Mouse (Mus musculus): Measurements from ENCODE around the gene Grhl1.

GRCm38 (mm10) chr12:24632404-24632803, 60.3 kb downstream of the Grhl1 start:
- no peak for TF ChIP-seq CTCF (IDR thresholded peaks at IDR 0.05)
- no peak for TF ChIP-seq EP300 (IDR thresholded peaks at IDR 0.05)

Data from lung, postnatal 0 days (tissue).